Mouse (Mus musculus): ENCODE measurements around the gene Aldoart1. TPM values are rescaled to one million over a fixed set of nuclear protein-coding genes. Genes with fewer than 3 reads are reported as not detected.

Aldoart1 gene
- not detected in 2 replicates for polyA plus RNA-seq (2012; rRNA removed)

DNA sequence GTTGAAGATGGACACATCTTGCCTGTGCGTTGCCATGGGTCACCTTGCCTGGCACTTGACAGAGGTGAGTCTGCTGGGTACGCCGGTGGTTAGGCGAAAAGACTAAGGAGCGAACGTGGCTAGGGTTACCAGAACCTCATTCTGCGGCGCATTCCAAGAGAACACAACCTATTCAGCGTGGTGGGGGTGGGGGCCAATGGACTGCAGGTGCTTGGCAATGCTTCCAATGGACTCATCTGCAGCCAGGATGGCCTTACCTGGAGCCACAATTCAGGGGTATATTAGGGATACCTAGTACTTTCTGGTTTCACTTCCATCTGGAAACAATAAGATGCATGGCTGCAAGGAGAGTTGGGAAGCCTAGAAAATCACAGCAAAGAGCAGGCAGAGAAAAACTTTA lies at the start of gene Aldoart1:
Gene Aldoart1 (minus strand): TSS at position 101 of the 400 bp plus-strand sequence.

